In genomic region chr9:57820186-57821080, GRCm38 (mm10) we compare ENCODE assay signal across 12 mouse cellular contexts. TPM values are rescaled to one million over a fixed set of nuclear protein-coding genes. Genes with fewer than 3 reads are reported as not detected.
DNase-seq lines count a peak whose midpoint lies in the region; ATAC-seq lines count a peak whose summit lies in the region.
"Had no signal": no experiment of that assay in that cellular context is flagged by ENCODE, and none has a peak within 500 bp of the region (broad histone marks: within the 10 kb centered on the region; RNA-seq: fewer than 3 reads in every experiment).

No protein-coding gene starts in this region.

- no peak; the same call in 1 of the 2 replicates for ATAC-seq in liver, embryonic 11.5 days (replicated peaks; ENCODE audit: low FRiP score)
- ATAC-seq in neural tube, embryonic 14.5 days (ENCODE audit: low read depth) = 0 out of 2 replicates have a peak, but pooled peaks have one; percentile 31
- ATAC-seq: Patski had no signal

- H3K9me3 ChIP-seq in liver, embryonic 11.5 days (ENCODE audit: control insufficient read depth, low read length) = no peaks in the 10 kb centered on the region
- H3K9me3 ChIP-seq in limb, embryonic 10.5 days (replicated peaks) = no peaks in the 10 kb centered on the region
- no peaks in the 10 kb centered on the region for H3K9me3 ChIP-seq in neural tube, embryonic 14.5 days (ENCODE audit: control insufficient read depth, low read length)
- H3K9me3 ChIP-seq: kidney, embryonic 15.5 days had no signal

- peaks cover 44% of the 10 kb centered on the region for H3K4me1 ChIP-seq in liver, embryonic 11.5 days (replicated peaks; ENCODE audit: control insufficient read depth, insufficient read depth, low read length)
- peaks cover 62% of the 10 kb centered on the region for H3K4me1 ChIP-seq in limb, embryonic 10.5 days
- peaks cover 26% of the 10 kb centered on the region for H3K4me1 ChIP-seq in neural tube, embryonic 14.5 days (ENCODE audit: control insufficient read depth, insufficient read depth, low read length)

- peak overlapping the region; percentile 26 for H3K9ac ChIP-seq in liver, embryonic 11.5 days (ENCODE audit: low read depth, low read length)
- no peak overlapping the region for H3K9ac ChIP-seq in neural tube, embryonic 14.5 days (replicated peaks; ENCODE audit: low read depth, low read length)
- H3K9ac ChIP-seq: kidney, embryonic 15.5 days had no signal

- 38% methylated on average over 16 of the region's 16 CpGs for WGBS in liver, embryonic 11.5 days
- WGBS in limb, embryonic 10.5 days = 45% methylated on average over 16 of the region's 16 CpGs
- 15% methylated on average over 16 of the region's 16 CpGs for WGBS in neural tube, embryonic 14.5 days

- H3K36me3 ChIP-seq in liver, embryonic 11.5 days (ENCODE audit: control insufficient read depth, insufficient read depth, low read length) = no peaks in the 10 kb centered on the region
- peaks cover 7% of the 10 kb centered on the region for H3K36me3 ChIP-seq in limb, embryonic 10.5 days
- H3K36me3 ChIP-seq in neural tube, embryonic 14.5 days (ENCODE audit: control insufficient read depth, insufficient read depth, low read length) = no peaks in the 10 kb centered on the region
- H3K36me3 ChIP-seq: kidney, embryonic 15.5 days had no signal

- DNase-seq in embryo, embryonic 9.5 days (ENCODE audit: extremely low spot score) = peak; percentile 47
- DNase-seq in embryo, embryonic 10.5 days (ENCODE audit: low spot score) = no peak
- DNase-seq in liver, embryonic 11.5 days (ENCODE audit: low spot score) = no peak
- no peak for DNase-seq in liver
- no peak for DNase-seq in limb, embryonic 10.5 days (ENCODE audit: low spot score)
- DNase-seq in frontal cortex, postnatal 10 days (ENCODE audit: low spot score in 2 of 2) = no peak
- no peak for DNase-seq in gastrocnemius, adult 18-20 months (ENCODE audit: low spot score)
- DNase-seq: gastrocnemius, postnatal 14 days; lung, postnatal 36 days had no signal

- 0 out of 2 replicates have a peak overlapping the region, but pooled peaks have one; percentile 2 for H3K4me3 ChIP-seq in liver, embryonic 11.5 days (ENCODE audit: low read depth, low read length)
- H3K4me3 ChIP-seq in limb, embryonic 10.5 days = no peak overlapping the region
- no peak overlapping the region for H3K4me3 ChIP-seq in neural tube, embryonic 14.5 days (ENCODE audit: low read depth, low read length)
- H3K4me3 ChIP-seq: kidney, embryonic 15.5 days had no signal

- no peaks in the 10 kb centered on the region for H3K27me3 ChIP-seq in liver, embryonic 11.5 days (replicated peaks; ENCODE audit: control insufficient read depth, insufficient read depth, low read length)
- H3K27me3 ChIP-seq in limb, embryonic 10.5 days (ENCODE audit: low read depth, poor library complexity, severe bottlenecking) = no peaks in the 10 kb centered on the region
- H3K27me3 ChIP-seq in neural tube, embryonic 14.5 days (ENCODE audit: control insufficient read depth, insufficient read depth, low read length) = no peaks in the 10 kb centered on the region
- H3K27me3 ChIP-seq: kidney, embryonic 15.5 days; Patski had no signal

- peak overlapping the region; percentile 21; the same call in 1 of the 2 replicates for H3K27ac ChIP-seq in liver, embryonic 11.5 days (ENCODE audit: low read depth, low read length)
- H3K27ac ChIP-seq in limb, embryonic 10.5 days = peak overlapping the region; percentile 4
- no peak overlapping the region for H3K27ac ChIP-seq in neural tube, embryonic 14.5 days (ENCODE audit: low read depth, low read length)
- H3K27ac ChIP-seq: kidney, embryonic 15.5 days had no signal

- H3K4me2 ChIP-seq in liver, embryonic 11.5 days = peak overlapping the region; percentile 47
- no peak overlapping the region for H3K4me2 ChIP-seq in neural tube, embryonic 14.5 days (ENCODE audit: low read depth, low read length)
- H3K4me2 ChIP-seq: kidney, embryonic 15.5 days had no signal

RNA-seq across cellular contexts. Expression of gene Arid3b, which starts 16.2 kb away (rescaled TPM):
- 20.3 and 21.4 TPM in 2 replicates for polyA plus RNA-seq in liver, embryonic 11.5 days (2014; fragmentation: Nextera tagmentation; extraction: Ambion mirVana)
- 56.8 and 62.9 TPM in 2 replicates for polyA plus RNA-seq in limb, embryonic 10.5 days (2016; fragmentation: Nextera tagmentation; extraction: Ambion mirVana)
- 6.3 and 7.3 TPM in 2 replicates for polyA plus RNA-seq in neural tube, embryonic 14.5 days (2014; fragmentation: Nextera tagmentation; extraction: Ambion mirVana)
- total RNA-seq in gastrocnemius, adult 18-20 months (2021) = 1 to 10 TPM; 3.7 TPM

RNA-seq across cellular contexts. Expression of gene Clk3, which starts 54.8 kb away (rescaled TPM):
- 85.0 and 85.1 TPM in 2 replicates for polyA plus RNA-seq in liver, embryonic 11.5 days (2014; fragmentation: Nextera tagmentation; extraction: Ambion mirVana)
- 93.2 and 95.9 TPM in 2 replicates for polyA plus RNA-seq in limb, embryonic 10.5 days (2016; fragmentation: Nextera tagmentation; extraction: Ambion mirVana)
- polyA plus RNA-seq in neural tube, embryonic 14.5 days (2014; fragmentation: Nextera tagmentation; extraction: Ambion mirVana) = 58.5 and 64.6 TPM in 2 replicates
- total RNA-seq in gastrocnemius, adult 18-20 months (2021) = 10 to 100 TPM; 36.1 to 45.2 TPM
